Mouse (Mus musculus): ENCODE results near the gene Galns.
"Not testable (repeated sequence)": the region's sequence is repeated elsewhere in the genome, so short reads cannot be mapped to it uniquely, and the experiment has no call there.

Gene Galns

DNA sequence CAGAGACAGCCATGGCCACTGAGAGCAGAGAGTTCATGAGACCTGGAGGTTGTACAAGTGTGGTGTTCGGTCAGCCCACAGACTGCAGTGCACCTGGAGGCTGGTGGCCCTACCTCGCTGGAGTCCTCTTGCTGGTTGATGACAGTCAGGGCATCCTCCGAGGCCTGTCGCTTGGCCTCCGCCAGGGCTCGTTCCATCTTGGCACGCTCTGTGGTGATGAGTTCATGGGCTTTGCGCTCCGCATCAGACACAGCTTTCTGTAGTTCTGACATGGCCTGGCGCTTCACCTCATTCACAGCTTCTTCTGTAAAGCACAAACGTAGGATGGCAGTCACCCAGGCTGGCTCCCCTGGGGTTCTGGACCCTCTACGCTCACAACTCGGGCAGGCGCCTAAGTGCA is 21.9 kb upstream of the Galns start:
- in situ Hi-C loops (cut with MboI), result no loop called here

DNA sequence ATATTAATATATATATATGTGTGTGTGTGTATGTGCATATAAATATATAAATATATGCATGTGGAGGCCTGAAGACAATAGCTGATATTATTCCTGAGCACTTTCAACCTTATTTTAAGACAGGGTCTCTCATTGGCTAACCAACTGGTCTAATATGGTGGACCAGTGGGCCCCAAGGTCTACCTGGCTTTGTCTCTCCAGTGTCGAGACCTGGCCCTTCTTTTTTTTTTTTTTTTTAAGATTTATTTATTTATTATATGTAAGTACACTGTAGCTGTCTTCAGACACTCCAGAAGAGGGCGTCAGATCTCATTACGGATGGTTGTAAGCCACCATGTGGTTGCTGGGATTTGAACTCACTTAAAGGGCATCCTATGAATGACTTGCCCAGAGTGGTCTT is 20.9 kb upstream of the Galns start:
- in situ Hi-C loops (cut with MboI), result not testable (repeated sequence)

DNA sequence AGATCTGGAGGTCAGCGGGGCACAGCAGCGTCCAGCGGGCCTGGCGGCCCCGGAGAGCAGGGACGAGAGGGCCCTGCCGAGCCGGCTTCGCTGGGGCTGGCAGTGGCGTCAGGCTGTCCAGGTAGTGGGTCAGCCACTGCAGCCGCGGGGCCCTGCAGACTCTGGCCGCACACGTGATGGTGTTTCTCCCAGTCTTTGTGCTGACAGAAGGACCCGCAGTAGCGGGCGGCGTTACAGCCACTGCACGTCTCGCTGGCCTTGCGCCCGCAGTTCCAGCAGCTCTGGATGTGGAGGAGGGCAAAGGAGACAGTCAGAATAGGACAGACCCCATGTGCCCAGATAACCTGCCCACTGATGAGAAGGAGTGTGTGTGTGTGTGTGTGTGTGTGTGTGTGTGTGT is 19.4 kb upstream of the Galns start:
- in situ Hi-C loops (cut with MboI), result no loop called here

DNA sequence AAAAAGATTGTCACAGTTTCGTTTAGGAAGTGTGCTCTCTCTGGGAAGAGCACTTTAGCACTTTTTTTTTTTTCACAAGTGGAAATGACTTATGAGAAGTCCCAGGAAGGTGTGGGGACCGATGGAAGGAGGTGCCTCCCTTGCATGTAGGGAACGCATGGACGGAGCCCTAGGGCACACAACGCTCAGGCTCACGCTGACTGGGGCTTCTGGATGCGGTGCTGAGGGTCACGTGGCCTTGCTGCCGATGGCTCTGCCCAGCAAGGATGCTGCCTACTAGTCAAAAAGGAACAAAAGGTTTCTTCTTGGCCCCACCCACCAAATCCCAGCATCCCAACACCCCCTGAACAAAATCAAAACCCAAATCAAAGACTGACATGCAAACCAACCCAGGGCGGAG is 18.1 kb upstream of the Galns start:
- in situ Hi-C loops (cut with MboI), result no loop called here

DNA sequence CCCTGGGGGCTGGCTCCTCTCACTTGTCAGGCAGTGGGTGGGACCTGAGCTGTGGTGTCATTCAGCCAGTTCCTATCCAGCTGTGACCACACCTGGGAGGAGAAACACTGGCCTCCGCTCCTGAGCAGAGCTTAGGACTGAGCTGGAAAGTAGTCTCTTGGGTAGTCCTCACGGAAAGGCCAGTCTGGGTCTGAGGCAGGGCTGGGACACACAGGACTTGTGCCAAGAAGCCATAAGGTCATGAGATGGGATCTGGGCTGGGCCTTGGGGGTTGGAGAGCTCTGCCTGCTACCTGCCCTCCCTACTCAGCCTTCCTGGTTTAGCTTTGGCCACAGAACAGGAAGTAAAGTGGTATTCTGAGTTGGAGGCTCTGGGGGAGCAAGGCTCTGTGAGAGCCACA is 15.6 kb upstream of the Galns start:
- in situ Hi-C loops (cut with MboI), result no loop called here

DNA sequence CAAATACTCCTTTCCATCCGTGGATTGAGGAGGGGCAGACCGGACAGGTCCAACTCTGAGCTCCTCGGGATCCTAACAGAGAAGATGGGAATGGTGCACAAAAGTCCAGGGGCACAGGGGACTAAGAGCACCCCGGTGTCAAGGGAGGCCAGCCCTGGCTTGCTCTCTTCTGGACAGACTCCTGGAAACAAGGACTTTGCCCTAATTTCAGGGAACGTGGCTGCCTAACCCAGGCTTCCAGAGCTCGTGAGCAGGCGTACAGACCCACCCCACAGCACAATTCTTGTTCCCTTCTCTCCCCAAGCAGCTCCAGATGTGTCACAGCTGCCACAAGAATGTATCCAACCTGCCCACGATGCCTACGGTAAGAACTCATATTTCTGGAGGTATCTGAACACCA is 14.5 kb upstream of the Galns start:
- in situ Hi-C loops (cut with MboI), result no loop called here

DNA sequence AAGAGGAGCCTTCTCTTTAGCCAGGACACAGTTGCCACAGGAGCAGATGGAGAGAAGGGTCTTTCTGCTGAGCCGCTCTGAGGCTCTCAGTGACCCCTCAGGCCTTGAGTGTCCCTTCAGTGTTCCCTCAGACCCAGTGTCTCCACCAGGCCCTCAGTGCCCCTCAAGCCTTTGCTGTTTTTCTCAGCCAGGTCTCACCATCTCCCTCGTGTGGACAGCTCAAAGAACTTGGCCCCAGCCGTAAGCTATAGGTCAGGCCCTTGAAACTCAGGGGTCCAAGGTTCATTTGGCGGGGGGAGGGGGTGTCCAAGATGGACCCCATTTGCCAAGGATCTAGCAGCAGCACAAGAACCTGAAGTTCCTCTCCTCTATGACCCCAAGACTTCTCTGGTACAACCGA is 13.4 kb upstream of the Galns start:
- in situ Hi-C loops (cut with MboI), result no loop called here

DNA sequence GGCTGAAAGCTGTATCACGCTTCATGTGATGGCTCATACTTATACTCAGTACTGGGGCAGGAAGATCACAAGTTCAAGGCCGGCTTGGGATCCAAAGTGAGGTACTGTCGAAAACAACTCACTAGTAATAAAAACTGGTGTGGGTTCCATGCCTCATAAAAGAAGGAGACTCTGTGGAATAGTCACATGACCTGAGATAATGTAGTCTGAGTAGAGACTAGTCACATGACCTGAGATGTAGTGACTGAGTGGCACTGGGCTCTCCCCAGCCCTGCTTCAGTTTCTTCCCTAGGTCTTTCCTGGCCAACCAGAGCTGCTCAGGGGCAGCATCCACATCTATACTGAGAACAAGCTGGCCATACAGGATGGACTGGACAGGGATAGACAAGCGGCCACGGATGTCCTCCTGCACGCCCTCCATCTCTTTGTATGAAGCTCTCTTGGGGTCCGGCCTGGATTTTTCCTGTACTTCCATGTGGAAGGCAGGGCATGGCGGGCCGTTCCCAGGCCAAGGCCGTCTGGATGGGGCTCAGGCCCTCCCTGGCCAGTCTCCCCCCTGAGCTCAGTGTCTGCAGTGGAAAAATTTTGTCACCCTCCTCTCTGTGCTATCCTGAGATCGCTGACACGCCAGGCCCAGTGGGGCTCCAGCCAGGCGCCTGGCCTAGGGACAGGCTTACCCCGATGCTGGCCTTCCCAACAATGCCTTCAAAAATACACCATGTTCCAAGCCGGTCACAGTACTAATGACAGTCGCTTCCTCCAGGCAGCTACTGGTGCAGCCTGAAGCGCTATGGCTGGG is 12.8 kb upstream of the Galns start:
- in situ Hi-C loops (cut with MboI), result no loop called here

DNA sequence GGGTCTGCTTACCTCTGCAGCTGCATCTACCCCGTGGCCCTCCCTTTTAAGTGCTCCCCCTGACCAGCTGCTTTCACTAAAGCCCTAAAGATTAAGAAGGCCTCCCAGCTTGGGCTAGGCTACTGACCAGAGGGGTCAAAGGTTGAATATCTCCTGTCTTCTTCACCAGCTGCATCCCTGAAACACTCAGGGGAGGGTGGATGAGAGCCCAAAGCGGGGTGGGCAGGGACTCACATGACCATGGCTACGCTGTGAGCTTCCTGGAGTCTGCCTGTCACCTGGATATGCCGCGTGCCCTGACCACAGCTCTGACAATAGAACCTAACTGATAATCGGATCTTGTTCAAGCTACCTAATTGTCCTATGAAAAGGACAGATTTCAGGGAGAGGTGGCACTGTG is 11.5 kb upstream of the Galns start, which contains the start of gene Pabpn1l:
TSS of gene Pabpn1l (minus strand) at position 13 of the 400 bp plus-strand sequence.
- in situ Hi-C loops (cut with MboI), result no loop called here

DNA sequence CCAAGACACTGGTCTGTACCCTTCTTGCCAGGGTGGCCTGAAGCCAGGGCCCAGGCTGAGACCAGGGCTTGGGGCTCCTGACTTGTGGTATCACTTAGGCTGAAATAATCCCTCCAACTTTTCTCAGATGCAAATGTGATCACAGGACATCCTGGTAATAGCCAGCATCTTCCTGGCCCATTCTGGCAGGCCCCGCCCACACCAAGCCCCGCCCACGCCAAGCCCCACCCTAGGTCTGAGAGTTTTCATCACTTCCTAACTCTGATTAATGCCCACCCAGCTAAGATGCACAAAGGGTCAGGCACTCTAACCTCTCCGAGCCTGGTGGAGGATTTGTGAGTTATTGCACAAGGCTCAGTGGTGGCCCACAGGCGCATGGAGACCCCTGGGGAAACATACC is 9.2 kb upstream of the Galns start:
- in situ Hi-C loops (cut with MboI), result no loop called here

DNA sequence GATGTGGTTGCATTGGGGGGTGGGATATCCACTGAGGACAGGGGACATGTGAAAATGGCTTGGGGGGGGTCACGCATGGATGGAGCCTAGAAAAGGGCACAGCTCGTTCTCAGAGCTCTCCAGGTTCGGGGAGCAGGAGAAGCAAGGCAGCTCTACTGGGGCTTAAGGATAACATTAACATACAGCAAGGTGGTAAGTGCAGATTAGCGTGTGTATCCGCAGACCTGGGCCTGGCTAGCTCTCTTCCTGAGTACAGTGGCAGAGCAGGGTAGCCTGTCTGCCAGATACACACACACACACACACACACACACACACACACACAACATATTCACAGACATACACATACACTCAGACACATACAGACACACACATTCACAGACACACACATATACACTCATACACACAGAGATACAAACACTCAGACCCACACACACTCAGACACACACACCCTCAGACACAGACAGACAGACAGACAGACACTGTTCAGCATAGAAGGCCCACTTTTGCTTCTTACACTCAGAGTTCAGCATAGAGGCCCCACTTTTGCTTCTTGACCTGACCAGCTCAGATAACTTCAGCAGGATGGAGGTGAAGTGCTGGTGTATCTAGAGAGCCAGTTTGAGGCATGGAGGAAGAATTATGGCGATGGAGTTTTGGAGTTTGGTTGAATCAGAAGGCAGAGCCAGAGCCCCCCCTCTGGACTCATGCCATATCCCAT is 7.6 kb upstream of the Galns start:
- in situ Hi-C loops (cut with MboI), result loop anchor here (10.0 kb wide), 2 partner anchors 56 to 216 kb away; no protein-coding TSS in a partner anchor

DNA sequence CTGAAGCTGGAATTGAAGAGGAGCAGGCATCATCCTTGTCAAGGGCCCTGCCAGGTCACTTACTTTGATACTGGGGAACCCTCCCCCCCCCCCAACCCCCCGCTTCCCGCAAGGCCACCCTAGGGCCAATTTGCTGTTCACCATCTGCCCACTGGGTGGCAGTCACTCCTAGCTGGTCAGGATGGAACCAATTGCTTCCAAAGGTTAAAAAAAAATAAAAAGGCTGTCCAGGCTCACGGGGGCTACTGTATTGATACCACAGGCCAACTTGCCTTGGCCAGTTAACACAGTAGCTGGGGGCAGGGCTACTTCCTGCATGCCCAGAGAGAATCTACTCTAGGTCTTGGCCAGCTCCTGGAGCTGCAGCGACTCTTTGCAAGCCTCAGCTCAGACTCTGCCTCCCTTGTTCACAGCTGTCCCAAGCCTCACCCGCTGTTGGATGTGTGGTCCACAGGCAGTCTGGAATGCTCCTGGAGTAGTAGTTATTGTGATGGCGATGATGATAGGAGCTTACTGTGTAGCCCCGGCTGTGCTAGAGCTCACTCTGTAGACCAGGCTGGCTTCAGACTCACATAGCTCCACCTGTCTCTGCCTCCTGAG is 6.8 kb upstream of the Galns start:
- in situ Hi-C loops (cut with MboI), result loop anchor here (10.0 kb wide), 2 partner anchors 57 to 217 kb away; no protein-coding TSS in a partner anchor

DNA sequence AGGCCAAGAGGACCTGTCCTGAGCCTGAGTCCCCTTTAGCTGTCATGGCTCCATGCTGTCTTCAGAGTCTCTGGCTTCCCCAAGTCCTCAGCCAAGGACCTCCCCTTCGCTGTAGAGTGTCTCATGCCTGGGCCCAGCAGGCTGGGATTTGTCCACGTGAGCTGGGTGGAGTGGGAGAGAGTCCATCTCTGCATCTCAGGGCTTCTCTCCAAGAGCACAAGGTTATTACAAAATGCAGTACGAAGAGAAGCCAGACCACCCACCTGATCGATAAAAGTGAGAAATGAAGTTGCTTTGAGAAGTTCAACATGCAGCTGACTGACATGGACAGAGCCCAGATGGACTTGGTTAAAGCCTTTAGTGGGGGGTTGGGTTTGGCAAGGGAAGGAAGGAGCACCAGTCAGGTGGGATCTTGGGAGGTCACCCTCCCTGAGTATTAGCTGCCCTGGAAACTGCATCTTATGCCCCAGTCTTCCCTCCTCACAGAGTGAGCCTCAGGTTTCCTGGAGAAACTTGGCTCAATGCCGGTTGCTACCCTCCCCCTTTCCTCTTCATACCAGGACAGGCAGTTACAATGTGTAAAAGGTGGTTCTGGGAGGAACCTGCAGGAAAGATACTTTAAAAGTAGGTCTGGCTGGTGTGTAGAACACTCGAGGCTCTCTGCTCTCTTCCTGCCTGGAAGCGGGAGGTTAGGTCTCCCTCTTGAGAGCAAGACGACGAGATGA is 5.1 kb upstream of the Galns start:
- in situ Hi-C loops (cut with MboI), result loop anchor here (10.0 kb wide), 2 partner anchors 58 to 218 kb away; no protein-coding TSS in a partner anchor

DNA sequence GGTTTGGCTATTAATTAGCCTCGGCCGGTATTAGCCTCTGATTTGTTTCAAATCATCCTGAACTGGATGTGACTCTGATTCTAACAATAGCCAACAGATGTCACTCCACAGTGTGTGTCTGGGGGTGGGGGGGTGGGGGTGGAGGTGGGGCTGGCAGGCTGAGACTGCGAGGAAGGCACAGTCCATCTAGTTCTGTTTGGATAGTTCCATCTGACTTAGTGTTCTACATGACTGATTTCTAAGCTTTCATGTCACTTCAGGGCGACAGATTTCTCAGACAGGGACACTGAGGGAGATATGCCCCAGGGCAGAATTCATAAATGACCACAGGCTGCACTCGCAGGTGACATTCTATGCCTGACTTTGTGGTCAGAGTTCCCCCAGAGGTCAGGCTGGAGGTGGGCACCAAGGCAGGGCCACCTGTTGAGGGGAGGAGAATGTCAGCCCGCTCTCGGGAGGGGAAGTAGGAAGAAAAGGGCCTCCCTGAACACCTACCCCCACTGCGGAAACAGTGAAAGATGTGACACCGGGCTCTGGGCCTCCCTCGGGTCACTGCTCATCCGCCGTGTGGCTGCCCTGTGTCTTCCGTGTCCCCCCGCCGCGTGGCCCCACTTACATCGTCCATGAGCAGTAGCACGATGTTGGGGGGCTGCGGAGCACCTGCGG is 518 bp downstream of the Galns start:
- in situ Hi-C loops (cut with MboI), result loop anchor here (10.0 kb wide), 2 partner anchors 64 to 224 kb away; no protein-coding TSS in a partner anchor

DNA sequence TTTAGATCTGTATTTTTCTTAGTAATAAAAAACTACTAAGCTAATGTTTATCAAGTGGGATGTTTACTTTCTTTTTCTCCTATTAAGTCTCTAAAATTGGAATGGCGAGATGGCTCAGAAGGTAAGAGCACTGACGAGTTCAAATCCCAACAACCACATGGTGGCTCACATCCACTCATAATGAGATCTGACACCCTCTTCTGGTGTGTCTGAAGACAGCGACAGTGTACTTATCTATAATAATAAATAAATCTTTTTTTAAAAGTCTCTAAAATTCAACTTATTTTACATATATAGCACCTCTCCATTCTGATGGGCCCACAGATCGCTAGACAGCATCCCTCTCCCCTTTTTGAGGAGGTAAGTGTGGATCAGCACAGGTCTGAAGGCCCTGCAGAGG is 1.1 kb downstream of the Galns start:
- in situ Hi-C loops (cut with MboI), result loop anchor here (10.0 kb wide), 2 partner anchors 65 to 225 kb away; no protein-coding TSS in a partner anchor

DNA sequence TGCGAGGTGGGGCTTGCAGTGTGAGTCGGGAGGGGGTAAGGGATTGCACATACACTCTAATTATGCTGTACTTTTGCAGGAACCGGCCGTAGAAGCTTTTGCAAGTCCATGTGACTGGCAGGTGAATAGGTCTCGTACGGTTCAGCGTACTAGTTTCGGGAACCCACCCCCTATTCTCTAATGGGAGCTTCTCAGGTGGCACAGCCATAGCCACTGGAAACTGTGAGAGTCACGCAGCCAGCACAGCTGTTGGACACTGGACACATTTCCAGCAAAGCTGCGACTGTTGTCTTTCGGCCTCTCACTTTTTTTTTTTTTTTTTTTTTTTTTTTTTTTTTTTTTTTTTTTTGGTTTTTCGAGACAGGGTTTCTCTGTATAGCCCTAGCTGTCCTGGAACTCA is 4.5 kb downstream of the Galns start:
- in situ Hi-C loops (cut with MboI), result no loop called here

DNA sequence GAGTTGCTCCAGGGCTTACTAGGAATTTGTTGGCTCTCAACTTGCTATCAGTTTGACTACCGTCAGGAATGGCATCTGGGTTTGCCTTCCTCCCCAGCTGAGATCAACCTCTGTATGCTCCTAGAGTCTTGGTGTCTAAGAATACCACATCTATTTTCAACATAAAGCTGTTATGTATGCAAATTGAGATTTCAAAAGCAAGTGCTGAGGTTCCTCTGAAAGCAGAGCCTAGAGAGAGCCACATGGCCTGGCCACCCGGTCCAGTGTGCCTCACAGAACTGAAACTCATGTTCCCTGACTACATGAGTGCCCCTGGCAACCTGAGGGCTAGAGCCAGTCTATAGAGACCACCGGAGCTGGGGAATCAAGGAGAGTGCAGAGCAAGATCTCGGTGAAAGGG is 5.9 kb downstream of the Galns start:
- in situ Hi-C loops (cut with MboI), result no loop called here

DNA sequence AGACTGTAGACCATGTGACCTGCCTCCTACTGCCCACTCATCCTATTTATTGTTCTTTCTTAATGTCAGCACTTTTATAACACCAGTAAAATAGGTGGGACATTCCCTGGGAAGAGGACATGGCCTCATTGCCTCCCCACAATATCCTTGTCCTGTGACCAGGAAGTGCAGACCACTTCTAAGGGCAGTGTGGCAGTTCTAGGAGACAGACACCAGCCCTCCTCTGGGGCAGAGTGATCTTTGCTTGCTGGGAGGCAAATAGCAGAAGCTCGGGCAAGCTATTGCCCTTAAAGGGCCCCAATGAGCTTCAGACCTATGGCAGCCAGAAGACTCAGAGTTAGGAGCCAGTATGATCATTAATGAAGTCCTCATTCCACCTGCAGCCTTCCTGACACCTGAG is 6.6 kb downstream of the Galns start:
- in situ Hi-C loops (cut with MboI), result no loop called here

DNA sequence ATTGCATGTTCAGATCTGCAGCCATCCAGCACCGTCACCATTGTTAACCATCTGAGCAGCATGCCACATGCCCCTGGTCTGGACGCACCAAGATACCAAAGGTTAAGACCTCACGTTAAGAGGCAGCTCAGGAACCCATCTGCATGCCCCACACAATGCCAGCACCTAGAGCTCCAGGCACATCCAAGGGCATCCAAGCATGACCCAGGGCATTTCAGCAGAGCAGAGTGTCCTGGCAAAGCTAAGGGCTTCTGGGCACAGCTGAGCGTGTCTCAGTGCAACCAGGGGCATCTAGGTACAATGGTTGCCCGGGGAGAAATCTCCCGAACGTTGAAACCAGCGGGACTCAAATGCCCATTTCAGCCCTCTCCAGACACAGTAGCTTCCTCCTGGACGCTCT is 10.6 kb downstream of the Galns start:
- in situ Hi-C loops (cut with MboI), result no loop called here

DNA sequence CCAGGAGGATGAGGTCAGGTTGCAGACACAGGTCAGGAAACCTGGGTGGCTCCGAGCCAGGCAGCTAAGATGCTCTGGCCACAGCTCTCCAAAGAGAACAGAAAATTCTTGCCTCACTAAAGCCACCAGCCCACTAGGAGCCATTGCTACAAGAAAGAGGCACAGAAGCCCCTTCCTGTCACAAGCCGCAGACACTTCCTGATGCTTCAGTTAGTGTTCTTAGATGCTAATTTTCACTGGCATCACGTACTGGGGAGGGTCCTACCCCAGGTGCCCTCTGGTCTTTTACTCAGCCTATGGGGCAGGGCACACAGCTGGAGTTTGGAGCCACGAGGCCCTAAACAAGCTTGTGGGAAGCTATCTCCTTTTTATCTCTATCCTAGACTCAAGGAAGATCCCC is 15.2 kb downstream of the Galns start:
- in situ Hi-C loops (cut with MboI), result no loop called here

DNA sequence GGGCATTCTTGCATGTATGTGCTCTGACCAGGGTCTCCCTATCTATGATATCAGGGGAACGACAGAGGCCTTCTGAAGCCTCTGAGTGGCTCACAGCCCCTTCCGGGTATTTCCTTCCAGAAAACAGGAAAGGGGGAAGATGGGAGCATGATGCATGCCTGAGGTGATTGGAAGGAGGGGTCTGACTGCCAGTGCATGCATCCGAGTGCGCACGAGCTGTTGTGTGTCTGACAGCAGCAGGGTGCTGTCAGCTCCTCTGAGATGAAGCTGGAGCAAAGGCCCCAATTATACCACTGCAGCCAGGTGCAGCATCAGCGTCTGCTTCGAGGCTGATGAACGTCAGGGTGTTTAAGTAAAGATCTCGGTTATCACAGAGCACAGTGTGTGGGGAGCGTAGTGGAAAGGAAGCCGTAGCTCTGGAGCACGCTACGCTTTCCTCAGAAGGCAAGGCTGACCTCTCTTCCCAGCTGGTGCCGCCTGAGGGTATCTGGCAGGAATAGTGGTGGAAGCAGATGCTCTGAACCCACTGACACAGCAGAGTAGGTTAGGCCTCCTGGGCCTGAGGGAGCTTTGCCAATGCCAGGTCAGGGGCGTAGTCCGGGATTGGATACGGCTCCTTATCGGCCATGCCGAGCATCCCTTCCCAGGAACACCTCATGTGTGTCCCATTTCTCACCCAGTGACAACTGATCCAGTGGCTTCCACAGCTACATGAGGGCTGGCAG is 17.3 kb downstream of the Galns start:
- in situ Hi-C loops (cut with MboI), result no loop called here
